Mouse (Mus musculus) ES-E14 (cell line): ENCODE measurements at regions not wholly inside any gene's neighbourhood (a gene's known extent, or its start where the extent isn't known, plus 50 kb on each side); places are given as distances from the start of the nearest gene placed in this dataset.

Experiments used
- DNase-seq: peaks from one replicate; pipeline ENCODE4 v3.0.0-alpha.2; 2013; ENCODE audit warnings: low read depth, low spot score
- H3K27ac ChIP-seq: 2 replicates; pipeline ENCODE4 v1.5.1; 2012; ENCODE audit warnings: low read depth, mild to moderate bottlenecking, low read length, moderate library complexity, mixed read lengths; ENCODE audit not compliant: poor library complexity, insufficient read depth, severe bottlenecking
- H3K36me3 ChIP-seq: 2 replicates; pipeline ENCODE4 v1.6.1; 2012; ENCODE audit warnings: mild to moderate bottlenecking, low read length, moderate library complexity, mixed read lengths; ENCODE audit not compliant: control insufficient read depth, poor library complexity, insufficient read depth, severe bottlenecking
- H3K4me1 ChIP-seq, 2 experiments: fragments of 150-350 bp in 1 of 2; sonication (generic) in 1 of 2; 2 replicates each; pipeline ENCODE4 v1.6.1; 2012; ENCODE audit warnings: low read length in 2 of 2, mild to moderate bottlenecking in 1 of 2, mixed read lengths in 1 of 2; ENCODE audit not compliant: control insufficient read depth in 2 of 2, insufficient read depth in 2 of 2, poor library complexity in 1 of 2
- H3K4me3 ChIP-seq, 2 experiments: fragments of 150-350 bp in 1 of 2; sonication (generic) in 1 of 2; 2 replicates each; pipeline ENCODE4 v1.5.1; 2012; ENCODE audit warnings: low read length in 2 of 2, low read depth in 1 of 2, mild to moderate bottlenecking in 1 of 2, mixed read lengths in 1 of 2; ENCODE audit not compliant: insufficient read depth in 1 of 2, poor library complexity in 1 of 2, severe bottlenecking in 1 of 2
- H3K9ac ChIP-seq: 2 replicates; pipeline ENCODE4 v1.6.1; 2012; ENCODE audit warnings: low read depth, mild to moderate bottlenecking, low read length, mixed read lengths; ENCODE audit not compliant: poor library complexity, insufficient read depth, severe bottlenecking
- H3K9me3 ChIP-seq: fragments of 150-350 bp; sonication (generic); 2 replicates; pipeline ENCODE4 v1.6.1; 2012; ENCODE audit warnings: low read depth, mild to moderate bottlenecking, low read length; ENCODE audit not compliant: control insufficient read depth, insufficient read depth
- CHD2 ChIP-seq: IDR thresholded peaks from 2 replicates; pipeline ENCODE4 v1.6.1; 2014; ENCODE audit warnings: mild to moderate bottlenecking, low read depth, low read length, inconsistent platforms
- HCFC1 ChIP-seq: IDR thresholded peaks from 2 replicates; pipeline ENCODE4 v1.6.1; 2012; ENCODE audit warnings: low read length, inconsistent platforms, borderline replicate concordance; ENCODE audit not compliant: insufficient read depth
- MAFK ChIP-seq: IDR thresholded peaks from 2 replicates; pipeline ENCODE4 v1.6.1; 2014; ENCODE audit warnings: mild to moderate bottlenecking, low read depth, low read length, inconsistent platforms; ENCODE audit not compliant: insufficient read depth
- ZC3H11A ChIP-seq: IDR thresholded peaks from 2 replicates; pipeline ENCODE4 v1.6.1; 2012; ENCODE audit warnings: low read depth, mild to moderate bottlenecking, inconsistent platforms, low read length, borderline replicate concordance
- ZNF384 ChIP-seq: IDR thresholded peaks from 2 replicates; pipeline ENCODE4 v1.6.1; 2012; ENCODE audit warnings: low read depth, low read length, inconsistent platforms
- in situ Hi-C, 2 experiments: fragments of 600-800 bp; cut with MboI; formaldehyde crosslinking; loops; one replicate each; pipeline ENCODE4 v1.15.1; 2025; ENCODE audit warnings: low sequenced_read_pairs in 2 of 2, inconsistent platforms in 1 of 2; ENCODE audit not compliant: unreplicated experiment in 2 of 2

GRCm38 (mm10) chr3:139842015-139842414 lies 636.5 kb downstream of the Stpg2 start:
- Histone ChIP-seq H3K27ac (no peak overlapping the region), H3K4me1 (no peaks in the 10 kb centered on the region), H3K36me3 (no peaks in the 10 kb centered on the region), H3K4me3 (no peak overlapping the region), H3K9ac (no peak overlapping the region), H3K9me3 (no peaks in the 10 kb centered on the region)
- in situ Hi-C loops, result no loop called here
- no peak for DNase-seq
- TF ChIP-seq MAFK (no peak), ZC3H11A (no peak), ZNF384 (no peak), HCFC1 (no peak), CHD2 (no peak)

GRCm38 (mm10) chr3:139842988-139843605 lies 637.6 kb downstream of the Stpg2 start:
- no peak for DNase-seq
- in situ Hi-C loops, result no loop called here
- no peak overlapping the region for H3K4me3 ChIP-seq
- H3K36me3 ChIP-seq, result no peaks in the 10 kb centered on the region
- H3K9me3 ChIP-seq, result no peaks in the 10 kb centered on the region
- TF ChIP-seq ZC3H11A (no peak), HCFC1 (no peak), MAFK (no peak), CHD2 (no peak), ZNF384 (no peak)
- no peak overlapping the region for H3K9ac ChIP-seq
- H3K4me1 ChIP-seq, result no peaks in the 10 kb centered on the region
- no peak overlapping the region for H3K27ac ChIP-seq

- no peaks in the 10 kb centered on the region for H3K4me1 ChIP-seq
- in situ Hi-C loops, result no loop called here
- no peak for DNase-seq
Observed at GRCm38 (mm10) chr3:139844443-139844842, 638.9 kb downstream of the Stpg2 start.

GRCm38 (mm10) chr3:139847826-139848225 lies 642.3 kb downstream of the Stpg2 start:
- no peaks in the 10 kb centered on the region for H3K36me3 ChIP-seq
- H3K9me3 ChIP-seq, result no peaks in the 10 kb centered on the region
- in situ Hi-C loops, result no loop called here
- no peak for TF ChIP-seq ZNF384
- TF ChIP-seq HCFC1, result no peak
- TF ChIP-seq ZC3H11A, result no peak
- TF ChIP-seq MAFK, result no peak
- no peak for TF ChIP-seq CHD2
- no peak overlapping the region for H3K9ac ChIP-seq
- no peak overlapping the region for H3K4me3 ChIP-seq
- DNase-seq, result no peak
- no peak overlapping the region for H3K27ac ChIP-seq
- H3K4me1 ChIP-seq, result no peaks in the 10 kb centered on the region

More at GRCm38 (mm10) chr3:139844443-139844842, 638.9 kb downstream of the Stpg2 start:
- H3K9ac ChIP-seq, result no peak overlapping the region
- H3K9me3 ChIP-seq, result no peaks in the 10 kb centered on the region
- TF ChIP-seq CHD2 (no peak), ZC3H11A (no peak), ZNF384 (no peak), MAFK (no peak), HCFC1 (no peak)
- H3K27ac ChIP-seq, result no peak overlapping the region
- no peak overlapping the region for H3K4me3 ChIP-seq
- no peaks in the 10 kb centered on the region for H3K36me3 ChIP-seq
